Mouse (Mus musculus) kidney, postnatal 25 days (tissue): Measurements from ENCODE around the gene Zfp526.

Experiments
- DNase-seq, 2 experiments: peaks; one replicate each; pipeline ENCODE4 v3.0.0; 2021; ENCODE audit warnings: mixed read lengths in 2 of 2

Gene Zfp526

GRCm38 (mm10) chr7:25268588-25268987 is 47.4 kb downstream of the Zfp526 start:
- DNase-seq, result no peak

DNA sequence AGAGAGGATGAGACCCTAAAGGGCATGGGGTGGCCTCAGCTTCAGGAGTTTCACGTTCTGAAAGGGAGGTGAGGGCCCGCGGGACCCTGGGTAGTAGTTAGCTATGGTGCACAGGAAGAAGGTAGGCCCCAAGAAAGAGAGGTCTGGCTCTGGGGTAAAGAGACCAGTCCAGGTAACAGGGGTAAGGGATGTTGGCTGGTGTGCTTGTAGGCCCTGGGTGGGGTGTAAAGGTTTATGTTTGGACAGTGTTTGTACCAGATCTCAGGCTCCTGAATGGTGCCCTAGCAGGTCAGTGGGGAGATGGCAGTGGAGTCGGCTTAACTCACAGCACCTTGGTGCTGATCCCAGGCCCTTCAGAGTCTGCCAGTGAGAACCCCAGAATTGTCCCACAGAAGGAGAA is 47.8 kb downstream of the Zfp526 start:
- no peak for DNase-seq

- DNase-seq, result no peak
Measured at GRCm38 (mm10) chr7:25269545-25270271, 48.5 kb downstream of the Zfp526 start.

DNA sequence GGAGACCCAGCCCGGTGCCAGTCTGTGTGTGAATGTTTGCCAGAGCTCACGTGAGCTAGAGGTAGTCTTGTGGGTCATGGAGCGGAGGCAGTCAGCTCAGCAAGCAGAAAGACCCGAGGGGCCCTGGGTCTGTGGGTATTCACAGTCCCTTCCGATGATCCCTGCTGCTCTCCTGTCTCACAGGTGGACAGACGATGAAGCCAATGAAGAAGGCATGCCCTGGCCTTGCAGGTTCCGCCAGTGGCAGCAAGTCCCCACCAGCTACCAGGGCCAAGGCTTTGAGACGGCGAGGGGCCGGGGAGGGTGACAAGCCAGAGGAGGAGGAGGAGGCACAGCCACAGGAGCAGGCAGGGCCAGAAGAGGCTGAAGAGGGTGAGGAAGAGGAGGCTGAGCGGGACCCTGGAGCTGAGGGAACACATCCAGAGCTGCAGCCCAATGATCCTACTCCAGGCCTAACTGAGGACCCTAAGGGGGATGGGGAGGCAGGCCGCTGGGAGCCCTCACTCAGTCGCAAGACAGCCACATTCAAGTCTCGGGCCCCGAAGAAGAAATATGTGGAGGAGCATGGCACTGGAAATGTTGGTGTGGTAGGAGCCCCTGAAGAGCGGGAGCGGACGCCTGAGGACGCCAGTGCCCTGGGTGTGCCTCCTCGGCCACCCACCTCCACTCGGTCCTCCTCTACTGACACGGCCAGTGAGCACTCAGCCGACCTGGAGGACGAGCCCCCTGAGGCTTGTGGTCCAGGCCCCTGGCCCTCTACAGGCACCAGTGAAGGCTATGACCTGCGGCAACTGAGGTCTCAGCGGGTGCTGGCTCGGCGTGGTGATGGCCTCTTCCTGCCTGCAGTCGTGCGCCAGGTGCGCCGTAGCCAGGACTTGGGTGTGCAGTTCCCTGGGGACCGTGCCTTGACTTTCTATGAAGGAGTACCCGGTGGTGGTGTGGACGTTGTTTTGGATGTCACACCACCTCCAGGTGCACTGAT is 49.7 kb downstream of the Zfp526 start:
- DNase-seq, result no peak

DNA sequence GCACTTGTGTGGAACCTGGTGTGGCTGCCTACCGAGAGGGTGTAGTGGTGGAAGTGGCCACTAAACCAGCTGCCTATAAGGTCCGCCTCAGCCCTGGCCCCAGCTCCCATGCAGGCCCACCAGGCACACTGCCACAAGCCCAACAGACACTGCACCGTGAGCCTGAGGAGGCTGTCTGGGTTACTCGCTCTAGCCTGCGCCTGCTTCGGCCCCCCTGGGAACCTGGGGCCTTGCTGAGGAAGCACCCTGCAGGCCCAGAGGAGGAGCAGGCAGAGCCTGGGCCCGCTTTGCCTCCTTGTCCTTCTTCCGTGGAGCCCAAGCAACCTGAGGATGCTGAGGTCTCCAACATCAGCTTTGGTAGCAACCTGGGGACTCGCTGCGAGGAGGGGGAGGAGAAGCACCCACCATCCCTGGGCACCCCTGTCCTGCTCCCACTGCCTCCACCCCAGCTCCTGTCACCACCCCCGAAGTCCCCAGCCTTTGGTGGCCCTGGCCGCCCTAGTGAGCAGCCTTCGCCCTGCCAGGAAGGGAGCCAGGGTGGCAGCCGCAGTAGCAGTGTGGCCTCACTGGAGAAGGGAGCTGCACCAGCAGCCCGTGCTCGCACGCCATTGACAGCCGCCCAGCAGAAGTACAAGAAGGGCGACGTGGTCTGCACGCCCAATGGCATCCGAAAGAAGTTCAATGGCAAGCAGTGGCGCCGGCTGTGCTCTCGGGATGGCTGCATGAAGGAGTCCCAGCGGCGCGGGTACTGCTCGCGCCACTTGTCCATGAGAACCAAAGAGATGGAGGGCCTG is 50.6 kb downstream of the Zfp526 start:
- DNase-seq, result no peak

- DNase-seq, result no peak
Measured at GRCm38 (mm10) chr7:25272445-25273258, 51.4 kb downstream of the Zfp526 start.

DNA sequence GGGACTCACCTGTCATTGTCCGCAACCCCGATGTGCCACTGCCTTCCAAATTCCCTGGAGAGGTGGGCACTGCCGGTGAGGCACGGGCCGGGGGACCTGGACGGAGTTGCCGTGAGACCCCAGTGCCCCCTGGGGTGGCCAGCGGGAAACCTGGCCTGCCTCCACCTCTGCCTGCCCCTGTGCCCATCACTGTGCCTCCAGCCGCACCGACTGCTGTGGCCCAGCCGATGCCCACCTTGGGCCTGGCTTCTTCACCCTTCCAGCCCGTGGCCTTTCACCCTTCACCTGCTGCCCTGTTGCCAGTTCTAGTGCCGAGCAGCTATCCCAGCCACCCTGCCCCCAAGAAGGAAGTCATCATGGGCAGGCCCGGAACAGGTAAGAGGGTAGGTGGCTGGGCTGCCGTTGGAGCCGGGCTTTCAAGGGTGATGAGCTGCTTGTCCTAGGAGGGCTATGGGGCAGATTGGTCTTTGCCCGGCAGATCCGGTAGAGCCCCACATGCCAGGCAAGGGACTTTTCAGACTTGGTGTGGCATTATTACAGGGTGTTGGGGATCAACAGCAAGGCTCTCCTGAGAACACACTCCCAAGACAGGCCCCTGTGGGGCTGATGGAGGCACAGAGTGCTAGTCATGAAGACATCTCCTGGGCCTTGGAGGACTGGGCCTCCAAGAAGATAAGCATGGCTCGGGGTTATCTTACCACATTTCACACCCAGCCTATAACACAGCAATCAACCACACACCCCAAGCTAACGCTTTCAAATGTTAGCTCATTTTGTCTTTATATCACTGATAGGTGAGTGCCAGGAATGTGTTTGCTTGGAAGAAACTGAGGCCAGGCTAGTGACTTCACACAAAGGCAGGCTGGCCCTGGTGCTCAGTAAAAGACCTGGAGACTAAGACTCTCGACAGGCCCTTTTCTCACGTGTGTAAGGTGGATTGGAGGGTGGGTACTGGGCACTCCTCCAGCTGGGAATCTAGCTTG is 52.3 kb downstream of the Zfp526 start:
- peak in 1 of 2 experiments; percentile 24 for DNase-seq

- no peak for DNase-seq
Measured at GRCm38 (mm10) chr7:25274571-25274970, 53.3 kb downstream of the Zfp526 start.

GRCm38 (mm10) chr7:25274996-25275395 is 53.8 kb downstream of the Zfp526 start:
- no peak for DNase-seq

DNA sequence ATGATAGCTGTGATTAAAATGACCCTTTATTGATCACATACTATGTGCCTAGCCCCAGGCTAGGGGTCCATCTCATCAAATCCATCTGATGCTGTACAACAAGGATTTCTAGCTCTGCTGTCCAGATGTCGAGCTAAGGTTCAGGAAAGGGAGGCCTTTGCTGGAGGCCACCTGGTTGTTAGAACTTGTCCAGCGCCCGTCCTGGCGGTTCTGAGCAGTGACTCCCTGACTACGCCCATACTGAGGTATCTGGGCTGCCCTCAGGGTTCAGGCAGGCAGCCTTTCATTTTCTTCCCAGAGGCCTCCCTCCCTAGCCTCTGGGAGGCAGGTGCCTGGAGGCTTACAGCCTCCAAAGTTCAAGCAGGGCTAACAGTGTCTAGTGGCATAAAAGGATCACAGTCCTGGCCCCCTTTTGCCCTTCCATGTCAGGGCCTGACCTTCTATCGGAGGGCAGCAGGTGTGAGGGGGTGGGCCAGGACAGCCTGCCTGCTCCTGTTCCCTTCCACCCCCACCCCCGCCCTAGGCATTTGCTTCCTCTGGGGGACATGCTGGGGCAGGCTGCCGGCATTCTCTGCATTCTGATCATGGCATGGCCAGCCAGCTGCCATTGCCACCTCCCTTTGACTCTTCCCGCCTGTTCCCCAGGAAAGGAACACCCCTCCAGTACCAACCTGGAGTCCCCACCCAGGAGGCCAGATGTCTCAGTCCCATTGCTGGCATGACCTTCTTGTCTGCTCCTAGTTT is 54.5 kb downstream of the Zfp526 start:
- no peak for DNase-seq
